Mouse (Mus musculus) hindbrain, embryonic 15.5 days (tissue): ENCODE data around the gene Arhgap17. TPM values are rescaled to one million over a fixed set of nuclear protein-coding genes. Genes with fewer than 3 reads are reported as not detected.

ENCODE experiments used
- ATAC-seq: fragments of 200-750 bp; cut with Nextera tagmentation; 2 replicates; pipeline ENCODE4 v1.8.0; 2017; ENCODE audit warnings: low read depth, moderate number of reproducible peaks, moderate TSS enrichment; ENCODE audit not compliant: low FRiP score
- H3K27ac ChIP-seq: fragments of 300-500 bp; sonication (generic); replicated peaks from 2 replicates; pipeline ENCODE4 v1.5.1; 2015; ENCODE audit warnings: mild to moderate bottlenecking, inconsistent platforms
- H3K27me3 ChIP-seq: fragments of 300-500 bp; sonication (generic); 2 replicates; pipeline ENCODE4 v1.6.1; 2015; ENCODE audit warnings: control low read depth, inconsistent platforms
- H3K36me3 ChIP-seq: fragments of 300-500 bp; sonication (generic); 2 replicates; pipeline ENCODE4 v1.6.1; 2015; ENCODE audit warnings: control low read depth, inconsistent platforms
- H3K4me1 ChIP-seq: fragments of 300-500 bp; sonication (generic); replicated peaks from 2 replicates; pipeline ENCODE4 v1.6.1; 2015; ENCODE audit warnings: control low read depth, inconsistent platforms
- H3K4me2 ChIP-seq: fragments of 300-500 bp; sonication (generic); 2 replicates; pipeline ENCODE4 v1.6.1; 2015; ENCODE audit warnings: moderate library complexity, mild to moderate bottlenecking, inconsistent platforms
- H3K4me3 ChIP-seq: fragments of 300-500 bp; sonication (generic); 2 replicates; pipeline ENCODE4 v1.5.1; 2015; ENCODE audit warnings: mild to moderate bottlenecking, inconsistent platforms
- H3K9ac ChIP-seq: fragments of 300-500 bp; sonication (generic); 2 replicates; pipeline ENCODE4 v1.6.1; 2015; ENCODE audit warnings: inconsistent platforms
- H3K9me3 ChIP-seq: fragments of 300-500 bp; sonication (generic); 2 replicates; pipeline ENCODE4 v1.6.1; 2016; ENCODE audit warnings: control low read depth, inconsistent platforms
- WGBS: fragments of 180-500 bp; shearing (Covaris S2); methylation state at CpG from one replicate; pipeline ENCODE4 v1.1.7; 2015; 5-methylcytosine and 5-hydroxymethylcytosine counted together
- polyA plus RNA-seq: library from polyadenylated mRNA; unstranded; fragments of >200 nt; fragmentation: Nextera tagmentation; extraction: Ambion mirVana; gene quantifications from 2 replicates; pipeline ENCODE4 v1.2.1, GENCODE M21; 2015

Gene Arhgap17
- polyA plus RNA-seq, 1 experiment from 2014 or later = 11.3 TPM

DNA sequence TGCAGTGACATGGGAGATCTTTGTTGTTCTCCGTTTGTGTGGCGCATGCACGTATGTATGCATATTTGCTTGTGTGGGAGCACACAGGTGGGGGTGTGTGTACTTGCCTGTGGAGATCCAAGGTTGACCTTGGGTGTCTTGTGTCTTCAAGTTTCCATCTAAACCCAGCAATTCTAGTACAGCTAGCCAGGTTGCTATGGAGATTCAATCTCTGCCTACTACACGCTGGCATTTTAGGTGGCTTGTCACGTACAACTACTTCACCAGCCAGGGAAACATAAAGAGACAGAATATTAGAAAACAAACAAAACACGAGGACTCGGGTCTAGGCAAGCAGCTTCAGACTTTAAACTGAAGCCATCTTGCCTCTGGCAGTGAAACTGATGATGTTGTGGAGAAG is 116.3 kb downstream of the Arhgap17 start:
- WGBS = 62% methylated on average over 7 of the region's 7 CpGs
- no peaks in the 10 kb centered on the region for H3K9me3 ChIP-seq
- ATAC-seq = peak; percentile 38; the same call in 1 of the 2 replicates

DNA sequence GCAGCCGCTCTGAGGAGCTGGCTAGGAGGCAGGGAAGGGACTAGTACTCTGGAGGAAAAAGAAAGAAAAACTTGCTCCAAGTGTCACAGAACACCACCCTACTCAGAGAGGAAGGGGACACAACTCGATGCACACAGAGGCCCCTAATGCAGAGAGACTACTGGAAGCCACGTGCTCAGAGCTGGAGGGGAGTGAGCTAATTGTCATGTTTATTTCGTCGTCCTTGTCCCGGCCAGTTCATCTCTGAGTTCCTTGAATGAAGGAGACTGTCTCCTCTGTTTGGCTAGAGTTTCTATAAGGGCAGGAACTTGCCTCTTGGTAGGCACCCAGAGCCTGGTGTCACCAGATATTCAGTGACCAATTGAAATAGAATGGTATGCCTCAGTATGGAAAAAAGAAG is 118.4 kb downstream of the Arhgap17 start:
- 50% methylated on average over 6 of the region's 6 CpGs for WGBS
- Histone ChIP-seq H3K36me3 (no peaks in the 10 kb centered on the region), H3K27ac (no peak overlapping the region), H3K4me3 (no peak overlapping the region), H3K9ac (no peak overlapping the region), H3K9me3 (no peaks in the 10 kb centered on the region), H3K4me2 (no peak overlapping the region), H3K27me3 (no peaks in the 10 kb centered on the region), H3K4me1 (peaks cover 5% of the 10 kb centered on the region; the same call in 1 of the 2 replicates)
- ATAC-seq = no peak

More for the DNA sequence above, 116.3 kb downstream of the Arhgap17 start:
- peak overlapping the region; percentile 32; the same call in 1 of the 2 replicates for H3K27ac ChIP-seq
- H3K4me1 ChIP-seq = peaks cover 5% of the 10 kb centered on the region; the same call in 1 of the 2 replicates
- H3K36me3 ChIP-seq = no peaks in the 10 kb centered on the region
- H3K4me2 ChIP-seq = no peak overlapping the region
- no peak overlapping the region for H3K9ac ChIP-seq
- H3K27me3 ChIP-seq = no peaks in the 10 kb centered on the region
- no peak overlapping the region for H3K4me3 ChIP-seq

DNA sequence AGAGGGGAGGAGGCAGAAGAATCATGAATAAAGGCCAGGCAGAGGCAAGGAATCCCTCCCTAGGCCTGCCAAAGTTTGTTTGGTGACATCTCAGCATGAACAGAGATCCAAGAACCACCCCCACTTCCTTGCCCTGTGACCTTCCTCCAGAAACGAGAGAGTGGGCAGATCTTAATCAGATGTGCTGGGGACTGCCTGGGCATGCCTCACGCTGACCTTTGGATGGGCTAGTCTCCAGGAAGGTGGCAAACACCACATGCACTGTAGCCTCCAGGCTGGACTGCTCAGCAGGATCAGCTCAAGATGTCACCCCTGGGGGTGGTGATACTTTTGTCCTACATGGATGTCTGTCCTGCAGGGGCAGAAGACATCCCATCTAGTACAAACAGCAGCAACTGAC is 121.5 kb downstream of the Arhgap17 start:
- H3K27ac ChIP-seq = no peak overlapping the region
- no peaks in the 10 kb centered on the region for H3K36me3 ChIP-seq
- H3K4me1 ChIP-seq = peaks cover 1% of the 10 kb centered on the region; the same call in 1 of the 2 replicates
- H3K4me3 ChIP-seq = no peak overlapping the region
- 47% methylated on average over 2 of the region's 2 CpGs for WGBS
- no peak overlapping the region for H3K4me2 ChIP-seq
- H3K9me3 ChIP-seq = no peaks in the 10 kb centered on the region
- no peak overlapping the region for H3K9ac ChIP-seq
- H3K27me3 ChIP-seq = no peaks in the 10 kb centered on the region
- ATAC-seq = no peak

DNA sequence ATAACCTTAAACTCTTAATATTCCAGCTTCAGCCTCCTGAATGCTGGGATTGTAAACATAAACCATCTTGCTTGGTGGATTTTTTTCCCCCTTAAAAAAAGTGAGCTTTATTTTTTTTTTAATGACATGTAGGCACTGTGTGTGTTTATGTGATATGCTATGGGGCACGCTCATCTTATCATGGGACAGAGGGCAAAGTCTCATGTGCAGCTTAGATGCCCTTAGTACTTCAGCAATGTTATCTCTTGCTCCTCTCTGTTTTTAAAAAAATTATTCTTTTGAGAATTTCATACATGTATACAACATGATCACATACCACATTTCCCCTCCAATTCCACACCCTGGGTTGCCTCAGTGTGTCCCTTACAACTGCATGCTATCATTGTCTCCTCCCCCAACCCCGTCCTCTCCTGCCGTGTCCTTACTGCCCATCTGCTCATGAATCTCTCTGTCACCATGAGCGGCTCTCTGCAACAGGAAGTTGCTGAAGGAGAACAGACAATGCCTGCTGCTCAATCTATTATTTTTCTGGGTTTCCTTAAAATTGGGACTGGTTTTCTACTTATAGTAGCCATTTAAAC is 123.1 kb downstream of the Arhgap17 start:
- Histone ChIP-seq H3K4me3 (no peak overlapping the region), H3K9me3 (no peaks in the 10 kb centered on the region), H3K27ac (no peak overlapping the region), H3K27me3 (no peaks in the 10 kb centered on the region), H3K4me2 (no peak overlapping the region), H3K36me3 (no peaks in the 10 kb centered on the region), H3K4me1 (no peaks in the 10 kb centered on the region), H3K9ac (no peak overlapping the region)
- 61% methylated on average over 4 of the region's 4 CpGs for WGBS
- ATAC-seq = no peak

DNA sequence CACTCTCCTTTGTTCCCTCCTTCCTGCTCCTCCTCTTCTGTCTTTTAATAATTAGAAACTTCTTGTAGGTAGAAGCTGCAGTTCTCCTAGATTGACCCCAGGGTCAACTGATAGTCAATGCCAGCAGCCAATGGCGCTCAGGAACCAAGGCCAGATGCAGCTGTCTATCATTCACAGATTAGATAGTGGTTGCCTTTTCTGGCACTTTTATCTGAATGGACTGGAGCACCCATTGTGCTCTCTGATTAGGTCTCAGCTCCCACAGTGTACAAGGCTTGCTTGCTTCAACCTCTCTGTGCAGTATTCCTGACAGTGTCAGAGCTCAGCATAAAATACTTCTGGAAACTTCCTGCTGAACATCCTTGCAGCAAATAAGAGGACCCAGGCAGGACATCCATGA is 124.9 kb downstream of the Arhgap17 start:
- H3K36me3 ChIP-seq = no peaks in the 10 kb centered on the region
- 96% methylated on average over 1 of the region's 1 CpGs for WGBS
- H3K27ac ChIP-seq = no peak overlapping the region
- no peak overlapping the region for H3K4me2 ChIP-seq
- no peaks in the 10 kb centered on the region for H3K27me3 ChIP-seq
- H3K9me3 ChIP-seq = no peaks in the 10 kb centered on the region
- no peaks in the 10 kb centered on the region for H3K4me1 ChIP-seq
- no peak overlapping the region for H3K9ac ChIP-seq
- H3K4me3 ChIP-seq = no peak overlapping the region
- ATAC-seq = no peak

DNA sequence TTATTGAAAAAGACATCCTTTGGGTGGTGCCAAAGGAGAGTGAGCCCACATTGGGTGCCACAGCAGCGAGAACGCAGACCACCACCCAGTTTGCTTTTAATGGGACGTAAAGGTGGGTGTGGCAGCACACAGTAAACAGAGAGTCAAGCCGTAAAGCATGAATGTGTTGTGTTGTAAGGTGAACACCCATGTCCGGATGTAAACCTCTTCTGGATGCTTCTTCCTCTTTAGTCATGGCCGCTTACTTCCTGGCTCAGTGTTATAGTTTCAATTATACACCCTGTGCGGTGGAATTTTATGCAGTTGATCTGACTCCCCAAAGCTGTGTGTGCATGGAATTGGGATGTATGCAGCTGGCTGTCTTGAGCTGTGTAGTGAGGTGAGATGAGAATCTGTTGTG is 127.5 kb downstream of the Arhgap17 start:
- no peak overlapping the region for H3K9ac ChIP-seq
- H3K4me2 ChIP-seq = no peak overlapping the region
- H3K36me3 ChIP-seq = no peaks in the 10 kb centered on the region
- no peak overlapping the region for H3K27ac ChIP-seq
- ATAC-seq = no peak
- H3K9me3 ChIP-seq = no peaks in the 10 kb centered on the region
- 91% methylated on average over 7 of the region's 7 CpGs for WGBS
- no peaks in the 10 kb centered on the region for H3K27me3 ChIP-seq
- no peaks in the 10 kb centered on the region for H3K4me1 ChIP-seq
- no peak overlapping the region for H3K4me3 ChIP-seq

DNA sequence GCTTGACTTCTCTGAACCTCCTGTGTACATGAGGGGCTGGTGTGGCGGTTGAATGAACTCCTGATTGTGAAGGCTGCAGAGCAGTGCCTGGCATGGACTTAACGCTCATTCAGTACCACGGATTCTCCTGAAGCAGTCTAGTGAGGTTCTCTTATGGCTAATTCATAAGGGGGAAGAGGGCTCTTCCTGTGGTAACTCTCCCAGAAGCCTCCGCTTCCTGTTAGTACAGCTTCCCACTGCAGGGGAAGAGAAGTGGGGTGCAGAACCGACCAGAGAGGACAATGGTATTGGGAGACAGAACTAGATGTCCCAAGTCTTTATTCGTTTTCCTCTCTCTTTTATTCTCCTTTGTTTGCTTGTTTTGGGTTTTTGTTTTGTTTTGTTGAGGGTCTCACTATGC is 129.7 kb downstream of the Arhgap17 start:
- Histone ChIP-seq H3K4me2 (no peak overlapping the region), H3K9me3 (no peaks in the 10 kb centered on the region), H3K4me1 (no peaks in the 10 kb centered on the region), H3K36me3 (no peaks in the 10 kb centered on the region), H3K4me3 (no peak overlapping the region), H3K9ac (no peak overlapping the region), H3K27ac (no peak overlapping the region), H3K27me3 (no peaks in the 10 kb centered on the region)
- ATAC-seq = no peak
- 67% methylated on average over 6 of the region's 6 CpGs for WGBS

DNA sequence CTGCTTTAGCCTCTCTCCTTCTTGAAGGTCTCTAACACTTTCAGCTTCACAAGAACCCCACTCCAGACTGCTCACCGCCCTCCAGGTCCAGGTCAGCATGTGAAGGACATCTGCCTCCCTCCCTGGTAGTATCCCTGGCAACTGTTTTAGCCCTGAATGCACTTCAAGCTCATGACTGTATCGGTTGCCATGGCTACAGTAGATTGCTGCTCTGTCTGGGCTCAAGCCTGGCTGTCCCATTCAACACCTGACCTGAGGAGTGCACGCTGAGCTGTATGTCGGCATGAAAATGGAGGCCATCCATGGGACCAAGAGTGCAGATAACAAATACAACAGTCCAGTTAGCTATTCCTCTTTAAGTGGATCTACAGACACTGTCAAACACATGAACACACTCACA is 131.1 kb downstream of the Arhgap17 start:
- Histone ChIP-seq H3K4me2 (no peak overlapping the region), H3K4me3 (no peak overlapping the region), H3K36me3 (no peaks in the 10 kb centered on the region), H3K27ac (no peak overlapping the region), H3K9ac (no peak overlapping the region), H3K9me3 (no peaks in the 10 kb centered on the region), H3K4me1 (no peaks in the 10 kb centered on the region), H3K27me3 (no peaks in the 10 kb centered on the region)
- ATAC-seq = peak; percentile 88
- 45% methylated on average over 4 of the region's 4 CpGs for WGBS

DNA sequence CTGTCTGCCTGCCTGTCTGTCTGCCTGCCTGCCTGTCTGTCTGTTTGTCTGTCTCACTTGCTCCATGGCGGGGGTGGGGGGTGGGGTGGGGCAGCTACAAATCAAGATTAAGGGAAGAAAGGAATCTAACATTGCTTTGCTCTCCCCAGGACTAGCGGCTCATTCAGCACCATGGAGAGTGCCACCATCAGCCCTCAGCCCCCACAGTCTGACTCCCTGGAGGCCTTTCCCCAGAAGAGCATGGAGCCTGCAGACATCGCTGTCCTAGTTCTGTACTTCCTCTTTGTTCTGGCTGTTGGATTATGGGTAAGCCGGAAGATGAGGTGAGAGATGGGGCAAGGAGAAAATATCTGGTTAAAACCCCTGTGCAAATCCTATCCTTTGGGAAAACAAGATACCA is 134.3 kb downstream of the Arhgap17 start:
- no peak for ATAC-seq

More for the DNA sequence above, 134.3 kb downstream of the Arhgap17 start:
- WGBS = 33% methylated on average over 4 of the region's 4 CpGs
- Histone ChIP-seq H3K27ac (no peak overlapping the region), H3K9ac (no peak overlapping the region), H3K36me3 (no peaks in the 10 kb centered on the region), H3K27me3 (no peaks in the 10 kb centered on the region), H3K4me2 (no peak overlapping the region), H3K4me3 (no peak overlapping the region), H3K4me1 (no peaks in the 10 kb centered on the region), H3K9me3 (no peaks in the 10 kb centered on the region)

Other genes starting within 250 kb of the Arhgap17 start
- 47.4 and 49.2 TPM in 2 replicates for gene Tnrc6a, start 246.0 kb downstream of the Arhgap17 start, polyA plus RNA-seq
- gene Slc5a11, start 155.1 kb downstream of the Arhgap17 start, polyA plus RNA-seq = 0.38 and 0.72 TPM in 2 replicates
- gene Lcmt1, start 131 bp downstream of the Arhgap17 start, polyA plus RNA-seq = 99.6 and 99.8 TPM in 2 replicates
- gene Aqp8, start 92.4 kb upstream of the Arhgap17 start, polyA plus RNA-seq = not detected in 2 replicates
- gene Zkscan2, start 130.5 kb upstream of the Arhgap17 start, polyA plus RNA-seq = 11.4 and 12.6 TPM in 2 replicates